Mouse (Mus musculus): ENCODE data around the gene Cdkn2c.
"Not testable (repeated sequence)": the region's sequence is repeated elsewhere in the genome, so short reads cannot be mapped to it uniquely, and the experiment has no call there.

Gene Cdkn2c

GRCm38 (mm10) chr4:109666461-109667269 lies at the start of gene Cdkn2c:
Gene Cdkn2c, minus strand, starts transcription at chr4:109667189.
- DNase-seq (ENCODE audit: low spot score in 2 of 2): peak; percentile 77 to 84

GRCm38 (mm10) chr4:109705349-109705748 lies 38.4 kb upstream of the Cdkn2c start:
- no peak for DNase-seq (ENCODE audit: low spot score in 2 of 2)

- DNase-seq (ENCODE audit: low spot score in 2 of 2): no peak
Observed at GRCm38 (mm10) chr4:109703568-109703967, 36.6 kb upstream of the Cdkn2c start.

- not testable (repeated sequence) for DNase-seq (ENCODE audit: low spot score in 2 of 2)
Observed at GRCm38 (mm10) chr4:109700727-109701126, 33.7 kb upstream of the Cdkn2c start.

GRCm38 (mm10) chr4:109692674-109693073 lies 25.7 kb upstream of the Cdkn2c start:
- DNase-seq (ENCODE audit: low spot score in 2 of 2): no peak

- no peak for DNase-seq (ENCODE audit: low spot score in 2 of 2)
Observed at GRCm38 (mm10) chr4:109683561-109683960, 16.6 kb upstream of the Cdkn2c start.

- DNase-seq (ENCODE audit: low spot score in 2 of 2): no peak
Observed at GRCm38 (mm10) chr4:109677221-109677620, 10.2 kb upstream of the Cdkn2c start.

GRCm38 (mm10) chr4:109676218-109677215 lies 9.5 kb upstream of the Cdkn2c start, which contains the start of gene Faf1:
Gene Faf1, plus strand, starts transcription at chr4:109676588.
- DNase-seq (ENCODE audit: low spot score in 2 of 2): peak; percentile 96 to 97

GRCm38 (mm10) chr4:109674097-109674496 lies 7.1 kb upstream of the Cdkn2c start:
- DNase-seq (ENCODE audit: low spot score in 2 of 2): no peak

GRCm38 (mm10) chr4:109671941-109672340 lies 5.0 kb upstream of the Cdkn2c start:
- no peak for DNase-seq (ENCODE audit: low spot score in 2 of 2)

GRCm38 (mm10) chr4:109670213-109670612 lies 3.2 kb upstream of the Cdkn2c start:
- DNase-seq (ENCODE audit: low spot score in 2 of 2): no peak

GRCm38 (mm10) chr4:109667518-109667917 lies 529 bp upstream of the Cdkn2c start:
- no peak for DNase-seq (ENCODE audit: low spot score in 2 of 2)

- DNase-seq (ENCODE audit: low spot score in 2 of 2): peak; percentile 47 to 51
Observed at GRCm38 (mm10) chr4:109665982-109666460, 968 bp downstream of the Cdkn2c start.

GRCm38 (mm10) chr4:109665101-109665981 lies 1.6 kb downstream of the Cdkn2c start:
- DNase-seq (ENCODE audit: low spot score in 2 of 2): peak; percentile 33 to 49

GRCm38 (mm10) chr4:109664091-109664490 lies 2.9 kb downstream of the Cdkn2c start:
- no peak for DNase-seq (ENCODE audit: low spot score in 2 of 2)

- no peak for DNase-seq (ENCODE audit: low spot score in 2 of 2)
Observed at GRCm38 (mm10) chr4:109662271-109662670, 4.7 kb downstream of the Cdkn2c start.

- DNase-seq (ENCODE audit: low spot score in 2 of 2): no peak
Observed at GRCm38 (mm10) chr4:109661183-109661582, 5.8 kb downstream of the Cdkn2c start.

- no peak for DNase-seq (ENCODE audit: low spot score in 2 of 2)
Observed at GRCm38 (mm10) chr4:109660568-109660967, 6.4 kb downstream of the Cdkn2c start.

GRCm38 (mm10) chr4:109659571-109659970 lies 7.4 kb downstream of the Cdkn2c start:
- DNase-seq (ENCODE audit: low spot score in 2 of 2): no peak

GRCm38 (mm10) chr4:109658826-109659225 lies 8.2 kb downstream of the Cdkn2c start:
- no peak for DNase-seq (ENCODE audit: low spot score in 2 of 2)

- no peak for DNase-seq (ENCODE audit: low spot score in 2 of 2)
Observed at GRCm38 (mm10) chr4:109657851-109658500, 9.0 kb downstream of the Cdkn2c start.

All from spleen, postnatal 14 days (tissue).